In the genomic region with DNA sequence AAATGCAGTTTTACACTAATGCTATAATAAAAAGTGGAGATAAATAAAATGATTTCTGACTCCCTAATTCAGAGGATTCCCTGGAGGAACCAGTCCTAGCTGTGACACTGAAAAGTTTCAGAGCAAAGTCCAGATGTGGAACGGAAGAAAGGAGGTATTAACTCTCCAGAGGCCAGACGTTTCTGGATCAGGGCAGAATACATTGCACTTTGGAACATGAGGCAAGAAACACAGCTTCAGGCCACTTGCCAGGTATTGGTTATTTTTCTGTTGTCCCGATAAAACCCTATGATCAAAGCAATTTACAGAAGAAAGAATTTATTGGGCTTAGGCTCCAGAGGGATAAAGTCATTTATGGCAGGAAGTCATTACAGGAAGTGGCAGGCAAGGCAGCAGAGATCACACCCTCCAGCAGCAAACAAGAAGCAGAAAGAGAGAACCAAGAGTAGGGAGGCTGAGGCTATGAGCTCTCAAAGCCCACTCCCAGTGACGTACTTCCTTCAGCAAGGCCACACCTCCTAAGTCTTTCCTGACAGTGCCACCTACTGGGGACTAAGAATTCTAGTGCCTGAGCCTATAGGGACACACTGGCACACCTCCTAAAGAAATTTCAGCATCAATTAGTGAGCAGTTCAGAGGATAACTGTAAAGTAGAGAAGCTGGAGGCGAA, we compare ENCODE assay signal across 11 mouse cellular contexts. TPM values are rescaled to one million over a fixed set of nuclear protein-coding genes. Genes with fewer than 3 reads are reported as not detected.
DNase-seq lines count a peak whose midpoint lies in the region; ATAC-seq lines count a peak whose summit lies in the region.
"Had no signal": no experiment of that assay in that cellular context is flagged by ENCODE, and none has a peak within 500 bp of the region (broad histone marks: within the 10 kb centered on the region; RNA-seq: fewer than 3 reads in every experiment).

No protein-coding gene starts in this region.

- no peaks in the 10 kb centered on the region for H3K4me1 ChIP-seq in midbrain, embryonic 15.5 days
- H3K4me1 ChIP-seq: liver, embryonic 15.5 days had no signal

- no peaks in the 10 kb centered on the region for H3K9me3 ChIP-seq in midbrain, embryonic 15.5 days
- H3K9me3 ChIP-seq: liver, embryonic 15.5 days had no signal

- 0 out of 2 replicates have a peak, but pooled peaks have one; percentile 41 for ATAC-seq in frontal cortex, adult (ENCODE audit: low TSS enrichment)
- ATAC-seq in midbrain, embryonic 15.5 days (replicated peaks), result no peak

- no peaks in the 10 kb centered on the region for H3K36me3 ChIP-seq in midbrain, embryonic 15.5 days (replicated peaks)
- H3K36me3 ChIP-seq: liver, embryonic 15.5 days had no signal

- no peak for DNase-seq in frontal cortex, postnatal 14 days (ENCODE audit: low spot score in 2 of 2)
- DNase-seq in A20 (ENCODE audit: low read depth, low spot score), result peak; percentile 14
- peak; percentile 60 for DNase-seq in ZHBTc4 (ENCODE audit: low read depth, low spot score)
- DNase-seq in kidney, postnatal 10 days, result peak; percentile 9
- no peak for DNase-seq in testis, postnatal 14 days (ENCODE audit: low spot score)
- no peak for DNase-seq in MN1 (ENCODE audit: low spot score)
- DNase-seq: cerebellum, adult 2 months; layer of hippocampus, adult 9-11 months had no signal

- H3K27ac ChIP-seq in midbrain, embryonic 15.5 days, result no peak overlapping the region
- H3K27ac ChIP-seq: liver, embryonic 15.5 days had no signal

- H3K4me3 ChIP-seq in midbrain, embryonic 15.5 days, result no peak overlapping the region
- H3K4me3 ChIP-seq: liver, embryonic 15.5 days had no signal

- WGBS in midbrain, embryonic 15.5 days, result 77% methylated on average over 5 of the region's 5 CpGs

- no peaks in the 10 kb centered on the region for H3K27me3 ChIP-seq in midbrain, embryonic 15.5 days (replicated peaks)
- H3K27me3 ChIP-seq: liver, embryonic 15.5 days had no signal

- no peak overlapping the region for H3K4me2 ChIP-seq in midbrain, embryonic 15.5 days
- H3K4me2 ChIP-seq: liver, embryonic 15.5 days had no signal

- no peak overlapping the region for H3K9ac ChIP-seq in midbrain, embryonic 15.5 days
- H3K9ac ChIP-seq: liver, embryonic 15.5 days had no signal

RNA-seq across cellular contexts. Expression of gene 0610040J01Rik, which starts 56.9 kb away (rescaled TPM):
- polyA plus RNA-seq in midbrain, embryonic 15.5 days (2015; fragmentation: Nextera tagmentation; extraction: Ambion mirVana), result 2.7 and 2.9 TPM in 2 replicates

Comparison
In these comparisons a context has a peak if more than half of its experiments do, and no peak if none do; other contexts are left out.
1. DNase-seq: peak in A20 (single experiment), ZHBTc4 (single experiment) and kidney, postnatal 10 days (single experiment); none in frontal cortex, postnatal 14 days (0 of 2), testis, postnatal 14 days (single experiment) and MN1 (single experiment).